Mouse (Mus musculus) left cerebral cortex, adult 9 months (tissue): ENCODE measurements around the gene Thada.
"Not testable (repeated sequence)": the region's sequence is repeated elsewhere in the genome, so short reads cannot be mapped to it uniquely, and the experiment has no call there.

Experiments used
- DNase-seq, 2 experiments: peaks; one replicate each; pipeline ENCODE4 v3.0.0; 2022; ENCODE audit warnings: low spot score in 2 of 2

The Thada gene

DNA sequence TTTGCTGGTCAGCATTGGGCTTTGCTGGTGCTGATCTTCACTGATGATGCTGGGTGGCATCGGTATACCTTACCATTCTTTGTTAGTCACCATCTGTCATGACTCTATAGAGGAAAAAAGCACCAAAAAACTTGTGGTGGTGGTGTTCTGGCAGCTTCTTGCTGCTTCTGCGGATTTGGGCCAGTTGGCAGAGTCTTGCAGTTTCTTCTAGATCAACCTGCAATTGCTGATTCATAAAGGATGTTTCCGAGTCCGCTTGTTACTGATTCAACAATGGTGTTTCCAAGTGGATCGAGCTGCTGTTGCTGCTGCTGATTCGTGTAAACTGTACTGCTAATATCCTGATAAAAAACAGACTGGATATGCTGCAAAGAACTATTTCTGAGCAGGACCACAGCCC, 168.0 kb downstream of the Thada start:
- DNase-seq: no peak

DNA sequence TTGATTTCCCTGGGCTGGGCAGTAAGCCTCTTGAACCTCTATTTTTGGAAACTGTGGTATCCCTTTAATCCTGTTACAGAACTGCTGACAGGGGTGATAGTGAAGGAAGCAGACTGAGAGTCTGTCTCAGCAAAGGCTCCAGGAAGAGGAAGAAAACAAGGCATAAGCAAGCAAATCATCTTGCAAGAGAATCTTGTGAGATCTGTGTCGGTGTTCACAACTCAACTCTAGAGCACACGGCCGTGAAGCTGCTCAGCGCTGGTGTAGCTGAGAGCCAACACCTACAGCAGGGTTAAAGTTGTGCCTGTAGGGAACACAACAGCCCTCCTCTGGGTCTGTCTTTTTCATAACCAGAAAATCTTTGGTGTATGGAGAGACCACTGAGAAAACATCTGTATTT, 172.8 kb downstream of the Thada start:
- no peak for DNase-seq

DNA sequence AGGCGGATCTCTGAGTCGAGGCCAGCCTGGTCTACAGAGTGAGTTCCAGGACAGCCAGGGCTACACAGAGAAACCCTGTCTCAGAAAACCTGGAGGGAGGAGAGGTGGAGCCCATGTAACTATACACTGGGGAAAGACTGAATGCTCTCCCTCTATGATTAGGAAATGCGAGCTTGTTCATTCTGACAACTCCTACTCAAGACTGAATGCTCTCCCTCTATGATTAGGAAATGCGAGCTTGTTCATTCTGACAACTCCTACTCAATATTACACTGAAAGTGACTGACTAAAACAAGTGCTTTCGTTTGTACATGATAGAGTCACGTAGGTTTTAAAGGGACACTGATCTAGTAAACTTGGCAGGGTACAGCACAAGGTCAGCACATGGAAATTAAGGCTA, 174.8 kb downstream of the Thada start:
- not testable (repeated sequence) for DNase-seq

- no peak for DNase-seq
Observed at GRCm38 (mm10) chr17:84287675-84288420, 178.2 kb downstream of the Thada start.

- DNase-seq: no peak
Observed at GRCm38 (mm10) chr17:84286536-84286935, 179.5 kb downstream of the Thada start.

DNA sequence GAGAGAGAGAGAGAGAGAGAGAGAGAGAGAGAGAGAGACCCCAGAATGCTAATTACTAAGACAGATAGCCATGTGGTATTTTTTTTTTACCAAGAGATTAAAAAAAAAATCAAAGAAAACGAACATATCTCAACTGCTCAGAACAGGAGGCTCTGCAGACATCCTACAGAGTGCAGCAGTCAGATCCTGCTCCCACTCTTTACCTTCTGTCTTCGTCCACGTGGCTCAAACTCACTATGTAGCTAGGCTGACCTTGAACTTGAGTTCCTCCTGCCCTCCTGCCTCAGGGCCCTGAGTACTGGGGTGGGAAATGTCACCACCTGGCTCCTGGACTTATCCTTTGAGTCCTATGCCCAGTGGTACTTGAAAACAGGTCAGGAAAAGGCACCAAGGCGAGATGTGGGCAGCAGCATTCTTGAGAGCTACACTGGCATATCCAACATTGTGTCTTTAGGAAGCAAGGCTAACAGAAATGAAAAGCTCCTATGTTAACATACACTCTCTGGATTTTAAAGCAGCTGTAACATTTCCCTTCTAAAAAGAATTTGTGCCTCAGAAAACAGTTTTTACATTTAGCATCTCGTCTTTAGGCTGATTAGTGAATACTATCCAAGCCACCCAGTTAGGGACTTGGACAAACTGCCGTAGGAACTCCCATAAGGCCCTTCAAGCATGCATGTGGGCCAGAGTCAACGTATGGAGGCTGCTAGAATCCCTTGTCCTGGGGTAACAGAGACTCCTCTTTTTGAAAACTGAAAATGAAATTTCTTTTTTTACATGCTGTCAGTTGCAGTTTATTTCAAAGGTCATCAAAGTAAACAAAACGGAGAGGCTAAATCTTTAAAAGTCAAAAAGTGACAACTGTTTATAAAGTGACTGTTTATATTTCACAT, 183.4 kb downstream of the Thada start:
- DNase-seq: no peak

DNA sequence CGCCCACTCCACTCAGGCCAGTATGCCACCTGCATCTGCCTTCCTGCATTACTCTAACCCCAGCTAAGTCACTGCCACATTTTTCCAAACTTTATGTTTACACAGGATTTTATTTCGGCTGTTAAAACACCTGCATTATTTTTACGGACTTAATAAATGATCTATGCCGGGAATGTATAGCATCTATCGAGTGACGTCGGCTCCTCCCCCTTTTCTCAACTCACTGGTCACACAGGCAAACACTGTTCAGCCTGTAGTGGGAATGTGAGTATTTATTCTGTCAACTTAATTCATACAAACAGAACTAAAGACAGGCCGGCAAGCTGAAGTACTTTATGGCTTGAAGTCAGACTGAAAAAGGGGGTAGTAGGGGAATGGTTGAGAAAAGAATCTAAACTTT, 187.0 kb downstream of the Thada start:
- DNase-seq: no peak

GRCm38 (mm10) chr17:84278193-84278953, 187.6 kb downstream of the Thada start:
- DNase-seq: no peak

DNA sequence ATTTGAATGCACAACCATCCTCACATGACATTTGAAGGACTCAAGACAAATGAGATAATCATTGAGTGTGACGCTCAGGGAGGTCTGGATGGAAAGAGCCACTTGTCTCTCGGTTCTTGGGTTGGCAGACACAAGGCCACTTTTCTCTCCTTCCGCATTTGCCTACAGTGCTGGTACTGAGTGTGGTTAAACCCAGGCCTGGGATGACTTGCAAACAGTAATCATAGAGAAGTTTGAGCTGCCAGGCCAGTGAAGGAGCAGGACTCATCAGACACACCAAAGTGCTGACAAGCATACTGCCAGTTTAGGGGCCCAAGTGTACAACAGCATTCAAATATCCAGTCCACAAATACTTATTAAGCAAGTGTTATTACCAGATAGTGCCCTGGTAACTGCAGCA, 191.0 kb downstream of the Thada start:
- no peak for DNase-seq

GRCm38 (mm10) chr17:84274163-84274562, 191.8 kb downstream of the Thada start:
- DNase-seq: no peak

DNA sequence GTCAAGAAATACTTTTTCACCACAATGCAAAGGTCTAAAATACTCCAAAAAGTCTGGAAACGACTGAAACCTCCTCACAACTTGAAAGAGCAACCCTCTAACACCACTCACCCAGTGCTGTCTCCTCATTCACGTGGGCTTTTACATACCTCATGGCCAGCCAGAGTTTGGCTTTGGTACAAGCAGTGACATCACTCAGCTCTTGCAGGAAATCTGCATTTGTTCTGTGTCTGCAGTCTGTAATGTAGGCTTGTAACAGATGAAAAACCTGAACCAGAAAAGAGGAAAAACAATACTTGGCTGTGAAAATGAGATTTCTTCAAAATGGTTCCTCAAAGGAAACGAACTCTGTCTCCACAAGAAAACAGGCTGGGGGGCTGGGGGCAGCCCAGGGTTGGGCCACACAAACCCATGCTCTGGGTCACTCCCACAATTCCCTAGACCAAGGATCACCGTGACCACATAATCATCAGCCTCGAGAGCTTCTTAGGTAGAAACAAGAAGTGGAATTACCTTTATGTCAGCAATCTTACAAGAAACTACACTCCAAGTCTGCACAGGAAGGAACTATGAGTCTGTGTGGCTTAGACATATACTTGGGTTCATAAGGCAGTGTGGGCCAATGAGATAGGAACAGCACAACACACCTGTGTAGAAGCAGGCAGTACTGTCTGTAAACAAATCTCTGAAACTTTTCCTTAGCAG, 193.3 kb downstream of the Thada start:
- peak in 1 of 2 experiments; percentile 79 for DNase-seq

DNA sequence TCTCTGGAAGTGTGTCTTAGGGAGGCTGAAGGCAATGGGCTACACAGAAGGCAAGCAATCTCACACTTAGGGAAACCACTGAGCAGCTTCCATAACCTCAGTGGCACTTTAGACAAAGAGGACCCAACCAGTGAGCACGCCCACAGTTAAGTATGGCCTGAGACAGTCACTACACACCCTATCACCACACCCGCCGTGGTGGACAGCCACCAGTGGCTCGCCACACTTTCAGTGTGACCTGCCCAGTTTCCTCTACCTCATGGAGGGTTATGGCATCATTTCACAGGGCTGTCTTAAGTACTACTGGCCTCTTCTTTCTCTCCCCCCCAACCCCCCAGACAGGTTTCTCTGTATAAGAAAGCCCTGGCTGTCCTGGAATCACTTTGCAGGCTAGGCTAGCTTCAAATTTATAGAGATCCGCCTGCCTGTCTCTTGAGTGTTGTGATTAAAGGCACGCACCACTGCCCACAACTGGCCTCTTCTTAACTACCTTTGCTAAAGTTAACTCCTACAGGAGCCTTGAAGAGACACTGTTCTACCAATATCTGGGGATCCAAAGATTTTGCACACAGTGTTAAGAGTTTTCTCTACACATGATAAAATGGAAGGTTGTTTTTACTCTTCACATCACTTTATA, 194.3 kb downstream of the Thada start:
- DNase-seq: no peak

- DNase-seq: no peak
Observed at GRCm38 (mm10) chr17:84269722-84270121, 196.3 kb downstream of the Thada start.

DNA sequence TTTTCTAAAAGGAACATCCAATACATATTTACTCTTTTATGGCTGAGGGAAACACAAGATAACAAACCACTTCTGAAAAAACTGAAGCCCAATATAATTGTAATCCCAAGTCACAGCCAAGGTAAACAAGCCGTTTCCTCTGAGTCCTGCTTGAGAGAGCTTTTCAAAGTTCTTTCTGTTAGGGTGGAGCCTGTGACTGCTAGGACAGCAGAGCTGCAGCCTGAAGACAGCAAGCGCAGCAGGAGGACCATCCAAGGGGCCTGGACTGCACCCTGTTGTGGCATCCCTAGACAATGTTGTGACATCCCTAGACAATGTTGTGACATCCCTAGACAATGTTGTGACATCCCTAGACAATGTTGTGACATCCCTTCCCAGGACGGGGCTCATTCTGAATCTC, 197.6 kb downstream of the Thada start:
- no peak for DNase-seq

- DNase-seq: no peak
Observed at GRCm38 (mm10) chr17:84267456-84268074, 198.4 kb downstream of the Thada start.

DNA sequence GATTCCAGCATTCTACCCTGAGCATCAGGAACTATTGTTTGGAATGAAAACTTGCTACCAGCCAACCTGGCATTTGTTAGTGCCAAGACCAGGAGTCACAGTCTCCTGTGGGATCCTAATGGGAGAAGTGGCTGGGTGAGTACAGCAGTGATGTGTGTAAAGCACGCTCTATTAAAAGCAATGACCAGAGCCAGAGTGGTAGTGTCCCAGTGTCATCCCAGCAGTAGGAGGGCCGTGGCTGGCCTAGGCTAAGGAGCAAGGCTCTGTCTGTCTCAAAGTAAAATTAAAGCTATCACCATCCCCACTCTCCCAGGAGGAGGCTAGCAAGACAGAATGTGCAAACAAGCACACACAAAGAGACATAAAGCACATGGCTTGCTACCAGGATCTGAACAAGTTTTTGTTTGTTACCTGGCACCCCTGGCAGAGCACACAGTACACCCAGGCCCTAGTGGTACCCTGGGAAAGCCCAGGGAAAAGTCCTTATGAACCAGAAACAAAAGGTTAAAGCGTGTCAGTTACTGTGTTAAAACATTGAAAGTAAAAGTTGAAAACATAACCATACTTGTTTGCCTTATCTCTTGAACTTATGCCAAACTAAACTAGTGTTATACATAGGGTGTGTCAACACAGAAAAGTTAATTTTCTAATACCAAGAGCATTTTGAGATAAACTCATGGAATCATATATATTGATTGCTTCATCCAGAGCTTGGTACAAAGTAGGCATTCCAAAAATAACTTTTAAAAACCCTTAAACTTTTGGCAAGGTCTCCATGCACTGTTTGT, 199.7 kb downstream of the Thada start:
- no peak for DNase-seq

GRCm38 (mm10) chr17:84265480-84266130, 200.4 kb downstream of the Thada start:
- no peak for DNase-seq

DNA sequence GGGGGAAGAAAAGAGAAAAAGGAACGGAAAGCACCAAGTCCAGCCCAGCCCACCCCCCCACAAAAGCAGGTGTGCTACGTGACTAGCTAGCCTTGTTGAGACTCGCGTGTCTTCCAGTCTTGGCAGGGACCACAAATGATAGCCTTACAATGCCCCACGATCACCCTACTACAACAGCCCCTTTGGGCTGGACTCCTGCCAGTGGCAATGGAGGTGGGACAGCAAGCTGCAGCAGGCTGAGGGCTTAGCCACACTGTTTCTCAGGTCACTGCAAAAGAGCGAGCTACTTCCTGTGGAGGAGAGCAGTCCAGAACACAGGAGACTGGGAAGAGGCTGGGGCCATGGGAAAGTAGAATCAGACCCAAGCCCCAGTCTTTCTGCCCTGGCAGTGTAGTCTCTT, 201.7 kb downstream of the Thada start:
- no peak for DNase-seq

DNA sequence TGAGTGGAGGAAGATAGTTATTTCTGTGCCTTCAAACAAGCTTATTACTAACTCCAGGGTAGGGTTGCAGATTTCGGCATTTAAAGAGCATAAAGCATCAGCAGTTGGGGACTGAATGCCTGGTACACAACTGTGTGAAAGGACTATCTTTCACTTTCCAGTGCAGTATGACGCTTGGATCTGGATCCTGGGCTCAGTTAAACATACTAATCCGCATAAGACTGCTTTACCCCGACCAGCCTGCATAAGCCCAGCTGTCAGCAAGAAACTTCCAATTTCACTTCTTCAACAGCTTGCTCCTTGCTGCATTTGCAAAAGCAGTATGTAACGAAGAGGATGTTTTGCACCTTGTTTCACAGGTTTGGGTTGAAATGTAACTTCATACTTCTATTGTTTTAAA, 202.4 kb downstream of the Thada start:
- peak in 1 of 2 experiments; percentile 34 for DNase-seq
